Mouse (Mus musculus) B cell, adult 62 days (primary cell): ENCODE data around the gene Igf2bp2. TPM values are rescaled to one million over a fixed set of nuclear protein-coding genes. Genes with fewer than 3 reads are reported as not detected.

Experiments used
- total RNA-seq: library from RNA; stranded (reverse); gene quantifications from 4 replicates; pipeline ENCODE4 v1.2.4, GENCODE M21; 2023

Igf2bp2 gene
- not detected in 4 replicates for total RNA-seq

DNA sequence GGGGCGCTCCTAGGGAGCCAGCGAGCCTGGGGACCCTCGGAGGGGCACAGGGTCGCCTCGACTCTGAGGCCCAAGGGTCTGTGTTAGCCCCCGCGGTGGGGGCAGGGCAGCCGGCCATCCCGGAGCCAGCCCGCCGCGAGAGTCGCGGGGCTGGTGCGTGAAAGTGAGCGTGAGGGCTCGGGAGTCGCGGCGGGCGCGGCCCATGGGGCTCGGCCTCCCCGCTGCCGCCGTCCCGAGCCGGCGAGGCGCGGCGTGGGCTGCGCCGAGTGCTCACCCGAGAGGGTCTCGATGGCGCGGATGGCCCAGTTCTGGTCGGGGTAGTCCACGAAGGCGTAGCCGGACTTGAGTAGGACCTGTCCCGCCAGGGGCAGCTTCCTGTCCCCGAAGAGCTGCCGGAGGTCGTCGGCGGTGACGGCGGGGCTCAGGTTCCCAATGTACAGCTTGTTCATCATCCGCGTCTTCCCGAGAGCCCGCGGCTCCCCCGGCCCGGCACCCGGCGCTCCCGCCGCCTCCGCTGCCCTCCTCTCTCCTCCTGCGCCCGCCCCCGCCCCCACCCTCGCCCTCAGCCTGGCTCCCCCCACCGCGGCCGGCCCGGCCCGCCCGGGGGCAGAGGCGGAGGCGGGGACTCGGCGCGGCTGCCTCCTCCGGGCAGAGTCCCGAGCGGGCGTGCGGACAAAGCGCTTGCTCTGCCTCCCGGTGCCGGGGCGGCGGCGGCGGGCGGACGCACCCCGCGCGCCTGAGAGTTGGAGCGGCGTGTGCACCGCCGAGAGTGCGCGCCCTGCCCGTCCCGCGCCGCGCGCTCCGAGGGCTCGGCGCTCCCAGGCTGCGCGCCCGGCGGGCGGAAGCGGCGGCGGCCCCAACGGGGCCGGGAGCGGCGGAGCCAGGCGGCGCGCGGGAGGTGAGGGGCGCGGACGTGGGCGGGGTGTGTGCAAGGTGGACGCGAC lies at the start of gene Igf2bp2:
TSS of gene Igf2bp2 (minus strand) at position 788 of the 944 bp plus-strand sequence.

DNA sequence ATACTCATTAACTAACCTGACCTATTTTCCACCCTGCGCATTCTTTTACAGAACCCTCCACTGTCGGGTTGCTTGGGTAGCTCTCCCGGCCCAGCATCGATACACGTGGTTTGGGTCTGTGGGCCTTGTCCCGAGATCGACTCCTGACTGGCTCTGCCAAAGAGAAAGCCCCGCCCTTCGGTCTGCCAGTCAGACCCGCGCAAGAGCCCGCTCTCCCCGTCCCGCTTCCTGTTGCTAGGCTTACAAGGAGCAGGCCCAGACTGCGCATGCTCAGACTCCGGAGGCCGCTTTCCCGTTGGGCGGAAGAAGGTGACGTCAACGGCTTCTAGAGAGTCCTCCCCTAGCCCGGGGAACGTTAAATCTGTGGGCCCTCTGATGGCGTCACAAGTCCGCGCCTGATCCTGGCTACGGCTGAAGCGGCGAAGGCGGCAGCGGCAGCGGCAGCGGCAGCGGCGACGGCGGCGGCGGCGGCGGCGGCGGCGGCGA lies 154.0 kb downstream of the Igf2bp2 start, which contains the start of gene Senp2:
TSS of gene Senp2 (plus strand) at position 386 of the 486 bp plus-strand sequence.

Other genes starting within 250 kb of the Igf2bp2 start
- 7.0 to 8.7 TPM (median 8.0 TPM) in 4 replicates for gene Tmem41a, start 215.7 kb downstream of the Igf2bp2 start, total RNA-seq
- gene Liph, start 167.6 kb downstream of the Igf2bp2 start, total RNA-seq, result 0.27 to 0.53 TPM (median 0.36 TPM) in 3 of 4 replicates, not detected in the other
- gene Senp2, start 153.8 kb downstream of the Igf2bp2 start, total RNA-seq, result 118 to 138 TPM (median 127 TPM) in 4 replicates
- 570 to 592 TPM (median 574 TPM) in 4 replicates for gene Tra2b, start 102.7 kb upstream of the Igf2bp2 start, total RNA-seq